Mouse (Mus musculus) large intestine, adult 2 months (tissue): ENCODE results near the gene Cage1. TPM values are rescaled to one million over a fixed set of nuclear protein-coding genes. Genes with fewer than 3 reads are reported as not detected.
A peak's percentile ranks its signal among the peaks of the same experiment; 100 is the strongest.

Experiments
- DNase-seq: peaks from one replicate; pipeline ENCODE4 v3.0.0-alpha.2; 2012; ENCODE audit warnings: low read depth, low spot score
- WGBS: fragments of 180-500 bp; shearing (Covaris S2); methylation state at CpG from one replicate; pipeline ENCODE4 v1.1.7; 2018; 5-methylcytosine and 5-hydroxymethylcytosine counted together
- polyA plus RNA-seq: library from polyadenylated mRNA; depleted of rRNA; stranded (reverse); fragments of >200 nt; gene quantifications from 2 replicates; pipeline ENCODE4 v1.2.3, GENCODE M21; 2012; rRNA removed

Gene Cage1
- polyA plus RNA-seq, 1 experiment: 0.07 TPM

GRCm38 (mm10) chr13:37969337-37969736 is 67.5 kb downstream of the Cage1 start:
- WGBS: 8% methylated on average over 14 of the region's 14 CpGs
- DNase-seq: no peak

- 82% methylated on average over 10 of the region's 10 CpGs for WGBS
- no peak for DNase-seq
Measured at GRCm38 (mm10) chr13:37967565-37967964, 69.3 kb downstream of the Cage1 start.

GRCm38 (mm10) chr13:37967052-37967437 is 69.8 kb downstream of the Cage1 start:
- WGBS: 57% methylated on average over 12 of the region's 12 CpGs
- DNase-seq: no peak

- 60% methylated on average over 15 of the region's 15 CpGs for WGBS
- DNase-seq: no peak
Measured at GRCm38 (mm10) chr13:37966256-37967051, 70.4 kb downstream of the Cage1 start.

- DNase-seq: no peak
- 77% methylated on average over 17 of the region's 17 CpGs for WGBS
Measured at GRCm38 (mm10) chr13:37965126-37965914, 71.5 kb downstream of the Cage1 start.

GRCm38 (mm10) chr13:37964128-37965087 is 72.5 kb downstream of the Cage1 start:
- 65% methylated on average over 20 of the region's 20 CpGs for WGBS
- DNase-seq: no peak

- 4% methylated on average over 12 of the region's 12 CpGs for WGBS
- DNase-seq: peak; percentile 80
Measured at GRCm38 (mm10) chr13:37963354-37964007, 73.4 kb downstream of the Cage1 start.

GRCm38 (mm10) chr13:37962541-37962940 is 74.3 kb downstream of the Cage1 start:
- 85% methylated on average over 9 of the region's 9 CpGs for WGBS
- DNase-seq: no peak

GRCm38 (mm10) chr13:37959936-37960335 is 76.9 kb downstream of the Cage1 start:
- WGBS: 88% methylated on average over 7 of the region's 7 CpGs
- no peak for DNase-seq

- no peak for DNase-seq
- WGBS: 80% methylated on average over 15 of the region's 15 CpGs
Measured at GRCm38 (mm10) chr13:37959239-37959907, 77.5 kb downstream of the Cage1 start.

GRCm38 (mm10) chr13:37958498-37959238 is 78.2 kb downstream of the Cage1 start:
- DNase-seq: peak; percentile 22
- WGBS: 67% methylated on average over 18 of the region's 18 CpGs

Other genes starting within 250 kb of the Cage1 start
- 11.2 TPM in 2 replicates for gene Ssr1, start 42.9 kb downstream of the Cage1 start, polyA plus RNA-seq
- gene Riok1, start 74 bp downstream of the Cage1 start, polyA plus RNA-seq: 9.9 and 14.2 TPM in 2 replicates
- 26.1 and 47.3 TPM in 2 replicates for gene Dsp, start 114.2 kb upstream of the Cage1 start, polyA plus RNA-seq
- gene Snrnp48, start 167.9 kb upstream of the Cage1 start, polyA plus RNA-seq: 18.6 and 31.0 TPM in 2 replicates